Mouse (Mus musculus): ENCODE data around the gene Atp13a1.

Atp13a1 gene

DNA sequence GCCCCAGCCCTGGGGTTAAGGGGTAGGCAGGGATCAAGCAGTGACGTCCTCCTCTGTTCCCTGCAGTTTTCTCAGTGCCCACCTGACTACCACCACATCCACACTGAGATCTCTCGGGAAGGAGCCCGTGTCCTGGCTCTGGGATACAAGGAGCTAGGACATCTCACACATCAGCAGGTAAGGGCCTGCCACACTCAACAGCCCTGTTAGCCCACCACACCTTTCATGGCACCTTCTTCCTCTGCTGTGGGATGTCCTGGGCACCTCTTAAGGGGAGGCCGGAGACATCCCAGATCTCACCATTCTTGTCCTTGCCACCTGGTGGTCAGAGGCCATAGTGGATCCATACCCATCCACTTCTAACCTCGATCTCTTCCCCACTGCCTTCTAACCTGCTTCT lies 9.0 kb downstream of the Atp13a1 start:
- no peak for DNase-seq (ENCODE audit: low read depth, low spot score)

DNA sequence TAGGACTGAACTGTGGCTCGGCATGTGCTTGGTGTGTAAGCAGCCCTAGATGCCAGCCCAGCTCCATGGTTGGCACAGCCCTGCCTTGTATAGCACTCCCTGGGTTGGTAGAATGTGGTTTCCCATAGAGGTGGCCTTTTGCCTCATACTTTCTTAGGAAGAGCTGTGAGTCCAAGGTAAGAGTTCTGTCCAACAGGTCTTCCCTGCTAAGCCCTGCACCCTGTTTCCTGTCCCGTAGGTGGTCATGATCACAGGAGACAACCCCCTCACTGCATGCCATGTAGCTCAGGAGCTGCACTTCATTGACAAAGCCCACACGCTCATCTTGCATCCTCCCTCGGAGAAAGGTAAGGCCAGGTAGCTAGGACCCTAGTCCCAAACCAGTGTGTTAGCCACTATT lies 10.8 kb downstream of the Atp13a1 start:
- no peak for DNase-seq (ENCODE audit: low read depth, low spot score)

DNA sequence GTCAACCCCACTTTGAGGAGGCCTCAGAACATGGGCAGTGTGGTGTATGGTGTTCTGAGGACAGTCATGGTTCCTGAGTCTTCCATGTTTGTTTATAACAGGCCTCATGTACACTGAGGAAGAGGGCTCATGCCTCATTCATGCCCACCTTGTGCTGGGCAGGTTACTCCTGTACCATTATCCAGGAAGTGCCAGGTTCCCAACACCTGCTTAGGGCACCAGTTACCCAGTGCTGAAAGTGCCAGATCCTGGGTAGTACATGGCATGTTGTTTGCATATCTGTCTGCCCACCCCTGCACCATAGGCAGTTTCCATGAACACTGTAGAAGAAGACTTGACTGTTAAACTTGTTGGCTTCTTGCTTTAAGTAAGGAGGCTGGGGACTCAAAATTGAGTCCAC lies 11.3 kb downstream of the Atp13a1 start:
- no peak for DNase-seq (ENCODE audit: low read depth, low spot score)

DNA sequence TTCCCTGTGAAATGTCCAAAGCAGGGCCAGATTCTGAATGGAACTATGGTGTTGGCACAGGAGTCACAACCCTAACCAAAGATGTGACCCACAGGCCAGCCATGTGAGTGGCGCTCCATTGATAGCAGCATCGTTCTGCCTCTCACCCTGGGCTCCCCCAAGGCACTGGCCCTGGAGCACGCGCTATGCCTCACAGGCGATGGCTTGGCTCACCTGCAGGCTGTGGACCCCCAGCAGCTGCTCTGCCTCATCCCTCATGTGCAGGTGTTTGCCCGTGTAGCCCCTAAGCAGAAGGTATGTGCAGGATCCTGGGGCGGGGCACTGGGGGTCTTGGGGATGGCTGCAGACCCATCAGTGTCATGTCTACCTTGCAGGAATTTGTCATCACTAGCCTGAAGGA lies 12.4 kb downstream of the Atp13a1 start:
- DNase-seq (ENCODE audit: low read depth, low spot score) = no peak

DNA sequence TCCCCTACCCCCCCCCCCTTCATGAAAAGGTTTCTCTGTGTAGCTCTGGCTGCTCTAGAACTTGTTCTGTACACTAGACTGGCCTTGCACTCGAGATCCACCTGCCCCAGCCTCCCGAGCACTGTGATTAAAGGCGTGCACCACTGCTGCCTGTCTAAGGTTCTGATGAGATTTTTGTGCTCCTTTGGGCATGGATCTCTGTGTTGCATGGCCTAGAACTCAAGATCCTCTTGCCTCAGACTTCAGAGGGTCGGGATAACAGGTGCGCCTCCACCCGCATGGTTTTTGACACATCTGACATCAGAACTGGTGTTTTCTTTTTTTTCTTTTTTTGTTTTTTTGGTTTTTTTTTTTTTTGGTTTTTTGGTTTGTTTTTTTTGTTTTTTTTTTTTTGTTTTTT lies 13.6 kb downstream of the Atp13a1 start:
- no peak for DNase-seq (ENCODE audit: low read depth, low spot score)

DNA sequence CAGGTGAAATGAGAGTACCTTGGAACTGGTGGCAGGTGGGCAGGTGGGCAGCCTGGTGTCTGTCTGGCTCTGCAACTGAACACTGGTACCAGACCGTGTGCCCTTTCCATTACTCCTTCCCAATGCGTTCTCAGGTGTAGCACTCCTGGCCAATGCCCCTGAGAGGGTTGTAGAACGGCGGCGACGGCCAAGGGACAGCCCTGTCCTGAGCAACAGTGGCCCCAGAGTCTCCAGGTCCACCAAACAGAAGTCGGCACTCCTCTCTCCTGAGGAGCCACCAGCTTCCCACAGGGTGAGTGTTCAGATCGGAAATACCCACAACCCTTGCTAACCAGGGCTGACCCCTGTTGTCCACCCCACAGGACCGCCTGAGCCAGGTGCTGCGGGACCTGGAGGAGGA lies 14.1 kb downstream of the Atp13a1 start:
- DNase-seq (ENCODE audit: low read depth, low spot score) = no peak

DNA sequence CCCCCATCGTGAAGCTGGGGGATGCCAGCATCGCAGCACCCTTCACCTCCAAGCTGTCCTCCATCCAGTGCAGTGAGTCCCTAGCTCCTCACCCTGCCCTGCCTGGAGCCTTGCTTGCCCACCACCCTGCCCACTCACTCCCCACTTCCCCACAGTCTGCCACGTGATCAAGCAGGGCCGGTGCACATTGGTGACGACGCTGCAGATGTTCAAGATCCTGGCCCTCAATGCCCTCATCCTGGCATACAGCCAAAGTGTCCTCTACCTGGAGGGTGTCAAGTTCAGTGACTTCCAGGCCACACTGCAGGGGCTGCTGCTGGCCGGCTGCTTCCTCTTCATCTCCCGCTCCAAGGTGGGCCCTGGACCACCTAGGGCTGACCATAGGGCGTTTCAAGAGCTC lies 14.5 kb downstream of the Atp13a1 start:
- no peak for DNase-seq (ENCODE audit: low read depth, low spot score)

DNA sequence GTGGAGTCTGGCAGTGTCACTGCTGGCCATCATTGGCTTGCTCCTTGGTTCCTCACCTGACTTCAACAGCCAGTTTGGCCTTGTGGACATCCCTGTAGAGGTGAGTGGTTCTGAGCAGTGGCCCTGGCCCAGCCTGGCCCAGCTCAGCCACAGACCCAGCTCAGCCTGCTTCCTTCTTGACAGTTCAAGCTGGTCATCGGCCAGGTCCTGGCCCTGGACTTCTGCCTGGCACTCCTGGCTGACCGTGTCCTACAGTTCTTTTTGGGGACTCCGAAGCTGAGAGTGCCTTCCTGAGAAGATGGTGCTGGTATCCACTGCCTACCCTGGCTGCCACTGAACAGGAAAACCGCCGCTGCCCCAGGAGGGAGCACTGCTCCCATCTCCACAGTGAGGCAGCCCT lies 16.3 kb downstream of the Atp13a1 start:
- DNase-seq (ENCODE audit: low read depth, low spot score) = no peak

DNA sequence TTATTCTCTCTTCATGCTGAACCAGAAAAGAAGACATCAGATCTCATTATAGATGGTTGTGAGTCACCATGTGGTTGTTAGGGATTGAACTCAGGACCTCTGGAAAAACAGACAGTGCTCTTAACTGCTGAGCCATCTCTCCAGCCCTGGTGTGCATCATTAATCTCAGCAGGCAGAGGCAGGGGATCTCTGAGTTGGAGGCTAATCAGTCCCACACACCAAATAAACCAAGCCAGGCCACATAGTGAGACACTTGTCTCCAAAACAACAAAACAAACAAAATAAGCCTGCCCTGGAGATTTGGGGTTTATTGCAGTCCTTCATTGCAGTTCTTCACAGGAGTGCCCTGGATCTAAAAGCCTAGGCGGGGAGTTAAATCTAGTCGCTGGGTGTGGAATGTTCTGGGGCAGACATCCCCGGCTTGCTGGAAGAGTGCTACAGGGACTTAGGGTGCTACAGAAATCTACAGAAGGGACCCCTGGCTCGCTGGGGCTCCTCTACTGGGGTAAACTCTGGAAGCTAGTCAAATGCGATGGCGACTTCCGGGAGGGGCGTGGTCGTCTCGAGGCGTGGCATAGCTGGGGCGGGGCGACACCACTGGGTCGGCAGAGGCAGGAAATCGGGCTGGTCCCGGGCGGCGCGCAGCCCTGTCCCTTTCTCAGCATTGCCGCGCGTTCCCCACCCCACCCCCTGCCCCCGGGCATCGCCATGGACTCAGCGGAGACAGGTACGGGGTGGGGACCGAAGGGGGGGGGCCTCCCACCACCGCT lies 17.3 kb downstream of the Atp13a1 start, which contains the start of gene Gmip:
TSS of gene Gmip (plus strand) at position 586 of the 770 bp plus-strand sequence.
- peak; percentile 54 for DNase-seq (ENCODE audit: low read depth, low spot score)

DNA sequence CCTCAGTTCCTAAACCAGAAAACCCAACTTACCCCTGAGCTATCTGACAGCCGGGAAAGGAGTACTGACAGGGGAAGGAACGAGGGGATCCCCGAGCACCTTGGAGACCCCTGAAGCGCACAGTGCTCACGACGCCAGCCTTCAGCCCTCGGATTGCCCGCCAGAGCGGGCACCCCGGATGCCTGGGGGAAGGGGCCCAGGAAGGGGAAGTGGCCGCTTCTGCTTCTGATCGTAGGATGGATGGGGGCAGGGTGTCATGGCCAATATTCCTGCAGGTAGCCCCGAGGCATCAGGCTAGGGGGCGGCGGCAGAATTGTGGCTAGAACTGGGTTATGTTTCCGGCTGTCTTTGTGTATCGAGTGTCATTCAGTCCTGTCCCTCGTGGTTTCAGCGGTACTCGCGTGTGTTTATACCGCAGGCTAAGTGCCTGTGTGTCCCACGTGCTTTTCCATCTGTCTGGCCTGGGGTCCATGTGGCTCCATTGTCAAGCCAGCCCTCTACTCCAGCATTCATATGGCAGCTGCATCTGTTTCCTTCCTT lies 18.0 kb downstream of the Atp13a1 start:
- DNase-seq (ENCODE audit: low read depth, low spot score) = no peak

DNA sequence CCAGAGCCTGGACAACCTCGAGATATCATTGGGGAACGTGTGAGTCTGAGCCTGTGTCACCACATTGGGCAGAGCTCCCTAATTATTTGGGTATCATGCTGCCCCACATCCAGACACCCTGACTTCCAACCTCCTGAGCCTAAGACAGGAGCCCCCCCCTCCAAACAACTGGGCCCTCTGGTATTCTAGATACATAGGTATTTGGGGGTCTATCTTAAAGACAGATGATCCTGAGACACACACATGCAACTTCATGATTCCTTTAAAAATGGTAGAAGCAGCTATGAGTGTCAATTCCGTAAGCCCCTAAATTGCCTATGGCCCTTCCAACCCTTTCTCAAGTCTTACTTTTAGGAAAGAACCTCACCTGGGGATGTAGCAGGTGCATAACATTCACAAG lies 18.9 kb downstream of the Atp13a1 start:
- no peak for DNase-seq (ENCODE audit: low read depth, low spot score)

DNA sequence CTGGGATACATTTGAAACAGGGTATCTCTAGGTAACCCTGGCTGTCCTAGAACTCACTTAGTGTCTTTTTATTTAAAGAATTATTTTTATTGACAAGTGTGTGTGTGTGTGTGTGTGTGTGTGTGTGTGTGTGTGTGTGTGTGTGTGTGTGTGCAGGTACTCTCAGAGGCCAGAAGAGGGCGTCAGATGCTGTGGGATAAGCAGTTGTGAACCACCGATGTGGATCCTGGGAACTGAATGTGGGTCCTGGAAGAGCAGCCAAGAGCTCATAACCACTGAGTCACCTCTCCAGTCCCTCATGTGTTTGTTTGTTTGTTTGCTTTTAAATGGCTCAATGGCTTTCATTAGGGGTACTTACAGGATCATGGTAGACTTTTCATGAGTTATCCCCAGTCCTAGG lies 23.9 kb downstream of the Atp13a1 start:
- DNase-seq (ENCODE audit: low read depth, low spot score) = no peak

DNA sequence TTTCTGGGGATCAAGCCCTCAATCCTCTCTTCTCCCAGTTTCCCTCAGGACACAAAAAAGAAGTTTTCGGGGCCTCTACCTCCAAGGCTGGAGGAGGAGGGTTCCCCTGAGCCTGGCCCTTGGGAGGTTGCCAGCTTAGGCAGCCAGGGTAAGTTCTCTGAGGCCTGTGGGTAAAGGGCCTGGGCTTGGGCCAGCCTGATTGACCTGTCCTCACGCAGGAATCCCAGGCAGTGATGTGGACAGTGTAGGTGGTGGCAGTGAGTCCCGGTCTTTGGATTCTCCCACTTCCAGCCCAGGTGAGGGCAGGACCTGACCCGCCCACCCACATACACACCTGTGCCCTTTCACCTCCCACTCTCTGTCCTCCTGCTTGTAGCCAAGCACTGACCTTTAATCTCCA lies 24.4 kb downstream of the Atp13a1 start:
- DNase-seq (ENCODE audit: low read depth, low spot score) = no peak

DNA sequence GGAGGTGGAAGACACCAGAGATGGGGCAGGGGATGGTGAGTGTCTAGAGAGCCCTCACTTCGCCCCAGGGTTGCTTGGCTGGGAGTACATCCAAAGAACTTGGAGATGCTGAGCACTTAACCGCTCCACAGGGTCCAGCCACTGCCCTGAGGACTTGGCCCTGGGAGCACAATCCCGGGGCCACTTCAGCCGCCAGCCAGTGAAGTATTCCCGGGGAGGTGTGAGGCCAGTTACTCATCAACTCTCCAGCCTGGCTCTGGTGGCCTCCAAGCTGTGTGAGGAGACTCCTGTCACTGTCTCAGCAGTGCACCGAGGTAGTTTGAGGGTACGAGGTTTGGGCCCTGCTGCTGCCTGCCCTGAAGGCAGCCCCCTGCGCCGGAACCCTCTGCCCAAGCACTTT lies 29.5 kb downstream of the Atp13a1 start:
- DNase-seq (ENCODE audit: low read depth, low spot score) = no peak

DNA sequence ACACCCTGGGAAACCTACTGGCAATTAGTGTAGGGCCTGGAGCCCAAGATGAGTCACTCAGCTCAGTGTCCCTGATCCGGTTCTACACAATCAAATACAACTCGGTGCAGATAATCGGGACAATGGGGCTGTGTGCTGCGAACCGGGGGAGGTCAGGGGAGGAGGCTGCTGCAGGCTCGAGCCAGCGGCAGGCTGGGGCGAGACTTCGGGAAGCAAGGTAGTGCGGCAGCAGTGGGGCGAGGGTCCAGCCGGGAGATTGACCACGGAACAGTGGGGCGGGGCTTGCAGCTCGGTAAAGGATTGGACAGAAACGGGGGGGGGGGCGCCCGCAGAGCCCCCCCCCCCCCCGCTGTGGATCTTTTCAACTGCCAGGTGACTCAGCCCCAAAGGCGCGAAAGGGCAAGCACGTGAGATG lies 31.0 kb downstream of the Atp13a1 start:
- no peak for DNase-seq (ENCODE audit: low read depth, low spot score)

DNA sequence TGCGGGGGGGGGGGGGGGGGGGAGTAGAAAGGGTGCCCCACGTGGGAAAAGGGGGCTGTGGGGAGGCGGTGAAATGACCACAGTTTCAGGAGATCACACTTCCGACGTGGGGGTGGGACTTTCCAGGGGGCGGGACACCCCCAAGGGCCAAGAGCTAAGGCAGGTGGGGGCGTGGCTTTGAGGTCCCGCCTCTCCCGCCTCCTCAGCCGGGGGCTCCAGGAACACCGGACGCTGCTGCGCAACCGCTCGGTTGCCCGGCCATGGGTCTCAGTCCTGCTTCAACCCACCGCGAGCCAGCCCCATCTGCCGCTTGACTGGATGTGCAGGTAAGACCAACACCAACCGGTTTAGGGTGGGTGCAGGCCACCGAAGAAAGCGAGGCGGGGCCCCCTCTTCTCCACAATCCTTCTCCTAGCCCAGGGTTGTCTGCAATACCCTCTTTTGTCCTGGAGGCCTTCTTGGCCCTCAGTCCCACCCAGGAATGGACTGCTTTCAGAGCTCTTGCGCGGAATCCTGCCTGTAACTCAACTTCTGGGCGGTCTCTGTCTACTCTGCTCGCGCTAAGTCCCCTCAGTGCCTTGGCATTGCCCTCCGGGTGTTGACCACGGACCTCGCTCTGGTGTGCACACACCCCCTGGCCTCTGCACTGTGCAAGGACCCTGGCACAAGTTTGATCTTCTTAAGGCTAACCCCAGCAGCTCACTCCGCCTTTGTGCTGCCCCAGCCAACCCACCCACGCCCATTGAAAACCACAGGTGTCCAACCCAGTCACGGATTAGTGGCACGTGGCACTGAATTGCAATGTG lies 31.6 kb downstream of the Atp13a1 start, which contains the start of gene Lpar2:
TSS of gene Lpar2 (plus strand) at position 44 of the 806 bp plus-strand sequence.
- no peak for DNase-seq (ENCODE audit: low read depth, low spot score)

DNA sequence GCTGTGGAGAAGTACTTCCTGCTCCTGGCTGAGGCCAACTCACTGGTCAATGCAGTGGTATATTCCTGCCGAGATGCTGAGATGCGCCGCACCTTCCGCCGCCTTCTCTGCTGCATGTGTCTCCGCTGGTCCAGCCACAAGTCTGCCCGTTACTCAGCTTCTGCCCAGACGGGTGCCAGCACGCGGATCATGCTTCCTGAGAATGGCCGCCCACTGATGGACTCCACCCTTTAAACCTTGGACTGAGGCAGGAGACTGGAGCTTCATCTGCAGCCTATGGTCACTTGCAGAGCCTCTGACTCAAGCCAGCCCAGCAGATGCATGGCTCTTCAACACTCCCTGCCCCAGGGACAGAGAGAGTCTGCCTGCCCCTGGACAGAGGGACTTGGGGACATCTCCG lies 35.4 kb downstream of the Atp13a1 start:
- DNase-seq (ENCODE audit: low read depth, low spot score) = no peak

DNA sequence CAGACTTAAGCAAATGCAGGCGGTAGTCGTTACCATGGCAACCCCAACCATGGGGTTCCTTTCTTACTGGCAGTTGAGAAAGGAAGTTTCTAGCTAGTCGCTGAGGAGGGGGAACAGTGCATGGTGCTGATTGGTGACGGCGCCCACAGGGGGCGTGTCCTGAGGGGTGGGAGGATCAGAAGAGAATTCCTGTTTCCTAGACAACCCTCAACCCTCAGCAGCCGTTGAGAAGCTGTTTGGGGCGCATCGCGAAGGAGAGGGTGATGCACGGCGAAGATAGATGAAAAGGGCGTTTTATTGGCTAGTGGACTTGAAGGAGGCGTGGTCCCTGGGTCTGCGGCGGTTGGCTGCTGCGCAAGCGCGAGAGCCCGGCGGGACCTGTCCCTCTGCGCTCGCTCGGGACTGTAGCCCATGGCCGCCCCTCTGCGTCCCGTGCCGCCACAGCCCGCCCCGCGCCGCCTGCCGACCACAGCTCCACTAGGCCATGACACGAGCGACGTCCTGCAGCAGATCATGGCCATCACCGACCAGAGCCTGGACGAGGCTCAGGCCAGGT lies 41.4 kb downstream of the Atp13a1 start, which contains the start of gene Pbx4:
TSS of gene Pbx4 (plus strand) at position 194 of the 556 bp plus-strand sequence.
- DNase-seq (ENCODE audit: low read depth, low spot score) = peak; percentile 54

DNA sequence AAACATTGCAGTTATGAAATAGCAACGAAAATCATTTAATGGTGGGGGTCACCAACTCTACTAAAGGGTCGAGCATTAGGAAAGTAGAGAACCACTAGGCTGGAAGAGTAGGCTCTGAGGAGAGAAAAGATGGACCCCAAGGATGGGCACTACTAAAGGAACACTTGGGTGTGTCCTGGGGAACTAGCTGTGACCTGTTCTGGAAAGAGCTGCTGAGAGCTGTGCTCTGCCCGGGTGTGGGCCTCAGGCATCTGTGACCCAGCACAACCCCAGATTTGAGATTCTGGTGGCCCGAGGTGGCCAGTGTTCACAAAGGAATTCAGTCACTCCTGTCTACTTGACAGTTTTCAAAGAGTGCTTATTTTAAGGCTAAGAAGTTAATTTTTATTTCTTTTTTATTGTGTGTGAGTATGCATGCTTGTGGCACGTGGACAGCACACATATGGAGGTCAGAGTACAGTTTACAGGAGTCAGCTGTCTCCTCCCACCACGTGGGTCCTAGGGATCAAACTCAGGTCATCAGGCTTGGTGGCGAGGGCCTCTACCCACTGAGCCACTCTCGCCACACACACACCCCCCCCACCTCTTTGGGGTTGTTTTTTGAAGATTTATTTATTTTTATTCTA lies 46.2 kb downstream of the Atp13a1 start:
- no peak for DNase-seq (ENCODE audit: low read depth, low spot score)

DNA sequence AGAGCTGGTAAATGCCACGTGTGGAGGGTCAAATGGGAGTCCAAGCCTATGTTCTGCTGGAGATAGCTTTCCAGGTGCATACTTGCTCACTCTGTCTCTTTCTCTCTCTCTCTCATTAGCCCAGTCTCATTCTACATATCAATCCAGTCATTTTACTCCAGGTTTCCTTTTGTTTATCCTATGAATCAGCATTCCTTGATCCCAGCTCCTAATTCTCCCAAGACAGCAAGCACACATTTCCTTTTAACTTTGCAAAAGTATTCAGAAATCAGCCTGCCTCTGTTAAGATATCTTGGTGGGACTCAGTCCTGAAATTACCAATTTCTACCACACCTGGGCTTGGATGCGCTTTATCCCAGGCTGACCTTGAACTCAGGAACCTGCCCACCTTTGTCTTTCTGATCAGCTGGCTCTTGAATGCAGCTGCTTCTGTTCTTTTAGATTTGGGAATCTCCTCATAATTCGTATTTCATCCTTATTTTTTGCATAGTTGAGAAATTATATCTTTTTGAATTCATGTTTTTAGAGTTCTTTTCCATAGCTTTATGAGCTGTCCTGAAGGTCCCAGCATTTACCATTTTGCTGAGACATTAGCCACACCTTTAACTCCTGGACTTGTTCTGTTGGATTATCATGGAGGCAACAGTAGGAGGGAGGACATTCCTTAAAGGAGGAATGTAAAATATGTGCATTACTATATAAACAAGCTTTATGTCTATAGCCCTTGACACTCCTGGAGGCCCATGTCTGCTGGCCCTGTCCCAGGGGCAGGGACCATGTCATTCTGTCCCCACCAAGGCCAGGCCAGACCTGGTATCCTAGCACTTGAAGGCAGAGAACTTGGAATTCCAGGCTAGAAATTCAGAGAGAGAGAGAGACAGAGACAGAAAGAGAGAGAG lies 56.5 kb downstream of the Atp13a1 start:
- no peak for DNase-seq (ENCODE audit: low read depth, low spot score)

DNA sequence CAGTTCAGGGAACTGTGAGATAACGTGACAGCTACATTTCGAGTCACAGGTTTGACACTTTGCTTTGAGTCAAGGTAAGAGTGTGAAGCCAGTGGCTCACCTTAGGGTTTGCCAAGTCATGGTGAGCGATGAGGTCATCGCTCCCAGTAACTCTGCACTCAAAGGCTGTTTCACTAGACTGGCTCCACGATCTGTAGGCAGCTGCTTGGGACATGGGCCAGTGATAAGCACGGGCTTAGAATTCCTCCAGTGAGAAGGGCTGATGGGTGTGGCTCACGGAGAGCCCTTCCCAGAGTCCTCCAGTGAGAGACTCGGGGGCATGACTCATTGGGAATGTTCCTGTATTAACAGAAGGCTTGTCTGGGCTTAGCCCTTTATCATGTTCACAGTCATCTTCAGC lies 58.0 kb downstream of the Atp13a1 start:
- peak; percentile 35 for DNase-seq (ENCODE audit: low read depth, low spot score)
